Mouse (Mus musculus) myocyte (in vitro differentiated cells): ENCODE data around the gene Hephl1. TPM values are rescaled to one million over a fixed set of nuclear protein-coding genes. Genes with fewer than 3 reads are reported as not detected.
A peak's percentile ranks its signal among the peaks of the same experiment; 100 is the strongest.

Experiments used
- H3K27me3 ChIP-seq: one replicate; pipeline ENCODE4 v1.6.1; 2011; ENCODE audit not compliant: control insufficient read depth, insufficient read depth, insufficient read length
- H3K36me3 ChIP-seq: one replicate; pipeline ENCODE4 v1.6.1; 2011; ENCODE audit not compliant: control insufficient read depth, insufficient read depth
- H3K4me2 ChIP-seq: one replicate; pipeline ENCODE4 v1.6.1; 2011; ENCODE audit warnings: low read depth, control low read depth
- H3K4me3 ChIP-seq: one replicate; pipeline ENCODE4 v1.5.1; 2011; ENCODE audit warnings: mild to moderate bottlenecking, control low read depth, moderate library complexity
- H3K79me2 ChIP-seq: one replicate; pipeline ENCODE4 v1.6.1; 2011; ENCODE audit not compliant: control insufficient read depth, insufficient read depth
- H3ac ChIP-seq: one replicate; pipeline ENCODE4 v1.6.1; 2011; ENCODE audit not compliant: control insufficient read depth, insufficient read length
- CEBPB ChIP-seq: IDR thresholded peaks from 2 replicates; pipeline ENCODE4 v1.6.1; 2011; ENCODE audit warnings: mild to moderate bottlenecking, moderate library complexity; ENCODE audit not compliant: poor library complexity, insufficient read depth, severe bottlenecking
- E2F4 ChIP-seq: IDR thresholded peaks from one replicate; pipeline ENCODE4 v1.6.1; 2011; ENCODE audit warnings: mild to moderate bottlenecking, control low read depth, moderate library complexity; ENCODE audit not compliant: insufficient read depth
- MAX ChIP-seq: IDR thresholded peaks from one replicate; pipeline ENCODE4 v1.6.1; 2011; ENCODE audit warnings: low read depth, mild to moderate bottlenecking, control low read depth
- MYOD1 ChIP-seq, 3 experiments: IDR thresholded peaks; one replicate each; pipeline ENCODE4 v1.6.1; 2011; ENCODE audit warnings: control low read depth in 2 of 3, low read depth in 2 of 3, mild to moderate bottlenecking in 2 of 3, moderate library complexity in 1 of 3; ENCODE audit not compliant: insufficient read length in 2 of 3, control insufficient read depth in 1 of 3
- MYOG ChIP-seq, 3 experiments: IDR thresholded peaks; one replicate each; pipeline ENCODE4 v1.6.1; 2011; ENCODE audit warnings: control low read depth in 2 of 3, low read depth in 2 of 3, mild to moderate bottlenecking in 2 of 3; ENCODE audit not compliant: insufficient read length in 2 of 3, control insufficient read depth in 1 of 3, insufficient read depth in 1 of 3
- POLR2A ChIP-seq: IDR thresholded peaks from one replicate; pipeline ENCODE4 v1.6.1; 2011; ENCODE audit warnings: low read depth, mild to moderate bottlenecking, control low read depth, moderate library complexity; ENCODE audit not compliant: insufficient read length
- POLR2AphosphoS2 ChIP-seq: IDR thresholded peaks from one replicate; pipeline ENCODE4 v1.6.1; 2011; ENCODE audit warnings: low read depth, control low read depth; ENCODE audit not compliant: insufficient read length
- REST ChIP-seq: IDR thresholded peaks from one replicate; pipeline ENCODE4 v1.6.1; 2011; ENCODE audit warnings: mild to moderate bottlenecking, control low read depth, moderate library complexity; ENCODE audit not compliant: insufficient read depth, insufficient read length
- SRF ChIP-seq: IDR thresholded peaks from one replicate; pipeline ENCODE4 v1.6.1; 2011; ENCODE audit warnings: low read depth; ENCODE audit not compliant: control insufficient read depth, insufficient read length
- TCF12 ChIP-seq: IDR thresholded peaks from one replicate; pipeline ENCODE4 v1.6.1; 2011; ENCODE audit warnings: mild to moderate bottlenecking, control low read depth; ENCODE audit not compliant: poor library complexity, insufficient read depth, severe bottlenecking
- TCF3 ChIP-seq: IDR thresholded peaks from one replicate; pipeline ENCODE4 v1.6.1; 2011; ENCODE audit warnings: low read depth, control low read depth; ENCODE audit not compliant: insufficient read length
- USF1 ChIP-seq: IDR thresholded peaks from one replicate; pipeline ENCODE4 v1.6.1; 2011; ENCODE audit warnings: low read depth, mild to moderate bottlenecking, control low read depth, moderate library complexity
- polyA plus RNA-seq: library from polyadenylated mRNA; unstranded; fragments of >200 nt; fragmentation: generic; extraction: Trizol; gene quantifications from one replicate; pipeline ENCODE4 v1.2.1, GENCODE M21; 2012; ENCODE audit warnings: missing spikeins

Gene Hephl1
- polyA plus RNA-seq, 1 experiment = 10.6 TPM

GRCm38 (mm10) chr9:15068686-15069295, 43.1 kb downstream of the Hephl1 start:
- TF ChIP-seq E2F4 = no peak
- no peak for TF ChIP-seq SRF
- TF ChIP-seq POLR2A = peak; percentile 33
- TF ChIP-seq CEBPB = no peak
- TF ChIP-seq MYOD1 (IDR thresholded peaks at IDR 0.05; ENCODE audit: control insufficient read depth in 1 of 3, insufficient read length in 2 of 3, low read depth in 2 of 3) = peak in 1 of 3 experiments; percentile 16
- peak; percentile 26 for TF ChIP-seq MAX
- no peak overlapping the region for H3ac ChIP-seq
- no peaks in the 10 kb centered on the region for H3K27me3 ChIP-seq
- H3K36me3 ChIP-seq = peaks cover 4% of the 10 kb centered on the region
- no peaks in the 10 kb centered on the region for H3K79me2 ChIP-seq
- H3K4me2 ChIP-seq = peak overlapping the region; percentile 53
- H3K4me3 ChIP-seq = no peak overlapping the region

- Histone ChIP-seq H3ac (no peak overlapping the region), H3K79me2 (no peaks in the 10 kb centered on the region), H3K27me3 (no peaks in the 10 kb centered on the region), H3K4me2 (peak overlapping the region; percentile 53), H3K36me3 (peaks cover 4% of the 10 kb centered on the region), H3K4me3 (no peak overlapping the region)
- TF ChIP-seq REST (no peak), POLR2A (no peak), MYOG (IDR thresholded peaks at IDR 0.05; ENCODE audit: control insufficient read depth in 1 of 3, insufficient read depth in 1 of 3, insufficient read length in 2 of 3, low read depth in 2 of 3) (no peak), E2F4 (no peak), USF1 (no peak), TCF3 (no peak), SRF (no peak), CEBPB (no peak), MAX (no peak), MYOD1 (IDR thresholded peaks at IDR 0.05; ENCODE audit: control insufficient read depth in 1 of 3, insufficient read length in 2 of 3, low read depth in 2 of 3) (no peak), TCF12 (no peak), POLR2AphosphoS2 (no peak)
Measured at GRCm38 (mm10) chr9:15067995-15068685, 43.8 kb downstream of the Hephl1 start.

- no peaks in the 10 kb centered on the region for H3K36me3 ChIP-seq
- H3K79me2 ChIP-seq = no peaks in the 10 kb centered on the region
- TF ChIP-seq TCF12 = no peak
- no peak for TF ChIP-seq SRF
- no peak for TF ChIP-seq USF1
- no peak for TF ChIP-seq CEBPB
- TF ChIP-seq MYOG (IDR thresholded peaks at IDR 0.05; ENCODE audit: control insufficient read depth in 1 of 3, insufficient read depth in 1 of 3, insufficient read length in 2 of 3, low read depth in 2 of 3) = no peak
- TF ChIP-seq MAX = no peak
- no peak for TF ChIP-seq REST
- TF ChIP-seq POLR2AphosphoS2 = no peak
- no peaks in the 10 kb centered on the region for H3K27me3 ChIP-seq
- H3K4me2 ChIP-seq = no peak overlapping the region
- no peak overlapping the region for H3K4me3 ChIP-seq
- no peak overlapping the region for H3ac ChIP-seq
Measured at GRCm38 (mm10) chr9:15064176-15064575, 47.7 kb downstream of the Hephl1 start.

- H3K79me2 ChIP-seq = no peaks in the 10 kb centered on the region
- no peak overlapping the region for H3K4me2 ChIP-seq
- no peaks in the 10 kb centered on the region for H3K36me3 ChIP-seq
- H3K4me3 ChIP-seq = no peak overlapping the region
- H3K27me3 ChIP-seq = no peaks in the 10 kb centered on the region
- TF ChIP-seq USF1 (no peak), MYOG (IDR thresholded peaks at IDR 0.05; ENCODE audit: control insufficient read depth in 1 of 3, insufficient read depth in 1 of 3, insufficient read length in 2 of 3, low read depth in 2 of 3) (no peak), E2F4 (no peak), SRF (no peak), REST (no peak), MYOD1 (IDR thresholded peaks at IDR 0.05; ENCODE audit: control insufficient read depth in 1 of 3, insufficient read length in 2 of 3, low read depth in 2 of 3) (no peak)
- no peak overlapping the region for H3ac ChIP-seq
Measured at GRCm38 (mm10) chr9:15060847-15061246, 51.1 kb downstream of the Hephl1 start.

- Histone ChIP-seq H3K4me2 (no peak overlapping the region), H3ac (no peak overlapping the region), H3K36me3 (no peaks in the 10 kb centered on the region), H3K4me3 (no peak overlapping the region), H3K27me3 (no peaks in the 10 kb centered on the region), H3K79me2 (no peaks in the 10 kb centered on the region)
- no peak for TF ChIP-seq USF1
- TF ChIP-seq POLR2A = no peak
- TF ChIP-seq TCF12 = no peak
- TF ChIP-seq MYOG (IDR thresholded peaks at IDR 0.05; ENCODE audit: control insufficient read depth in 1 of 3, insufficient read depth in 1 of 3, insufficient read length in 2 of 3, low read depth in 2 of 3) = no peak
- TF ChIP-seq SRF = no peak
- no peak for TF ChIP-seq REST
- TF ChIP-seq MAX = no peak
- TF ChIP-seq POLR2AphosphoS2 = no peak
- no peak for TF ChIP-seq CEBPB
- TF ChIP-seq MYOD1 (IDR thresholded peaks at IDR 0.05; ENCODE audit: control insufficient read depth in 1 of 3, insufficient read length in 2 of 3, low read depth in 2 of 3) = no peak
- no peak for TF ChIP-seq TCF3
- no peak for TF ChIP-seq E2F4
Measured at GRCm38 (mm10) chr9:15060026-15060425, 51.9 kb downstream of the Hephl1 start.
